Mouse (Mus musculus): ENCODE measurements around the gene Rbm18. TPM values are rescaled to one million over a fixed set of nuclear protein-coding genes. Genes with fewer than 3 reads are reported as not detected.
"Not testable (repeated sequence)": the region's sequence is repeated elsewhere in the genome, so short reads cannot be mapped to it uniquely, and the experiment has no call there.

Gene Rbm18
- polyA plus RNA-seq (2015; fragmentation: Nextera tagmentation; extraction: Ambion mirVana), result 33.7 and 34.0 TPM in 2 replicates

DNA sequence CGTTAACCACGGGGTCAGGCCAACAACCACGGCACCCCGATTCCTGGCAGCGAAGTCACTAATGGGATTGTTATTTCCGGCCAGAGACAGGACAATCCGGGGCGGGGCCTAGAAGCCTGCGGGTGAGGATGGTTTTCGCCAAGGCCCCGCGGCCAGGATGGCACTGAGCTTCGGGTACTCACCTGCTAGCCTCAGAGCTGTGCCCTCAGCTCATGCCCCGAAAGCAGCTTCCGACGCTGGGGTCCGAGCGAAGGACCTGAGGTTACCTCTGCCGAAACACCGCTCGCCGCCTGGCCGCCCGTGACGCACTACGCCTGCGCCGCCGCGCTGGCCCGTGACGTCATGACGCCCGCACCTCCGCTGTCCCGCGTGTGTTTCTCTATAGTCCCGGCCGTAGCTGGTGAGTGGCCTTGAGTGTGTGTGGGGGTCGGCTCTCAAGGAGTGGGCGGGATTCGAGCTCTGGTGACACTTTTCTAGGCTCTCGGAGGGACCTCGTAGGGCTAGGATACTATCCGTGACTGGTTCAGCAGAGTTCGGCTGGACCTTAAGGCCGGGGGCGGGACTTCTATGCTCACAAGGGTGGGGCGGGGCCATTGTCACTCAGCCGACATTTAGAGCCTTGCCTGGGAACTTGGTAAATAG, at the start of gene Rbm18, which contains the start of gene Mrrf:
Gene Rbm18 (minus strand): TSS at position 474 of the 642 bp plus-strand sequence.
Gene Mrrf (plus strand): TSS at position 90 of the 642 bp plus-strand sequence.
- Histone ChIP-seq H3K36me3 (ENCODE audit: control insufficient read depth, insufficient read depth, low read length) (0 out of 2 replicates have a peak, but pooled peaks cover 9% of the 10 kb centered on the region), H3K4me1 (replicated peaks; ENCODE audit: control insufficient read depth, insufficient read depth) (peaks cover 3% of the 10 kb centered on the region; the same call in 1 of the 2 replicates), H3K4me2 (replicated peaks; ENCODE audit: low read depth) (peak within 1 kb of the TSS; percentile 74), H3K4me3 (ENCODE audit: low read depth, low read length) (peak within 1 kb of the TSS; percentile 65), H3K27ac (replicated peaks) (peak within 1 kb of the TSS; percentile 87), H3K27me3 (ENCODE audit: control insufficient read depth, insufficient read depth, low read length) (no peaks in the 10 kb centered on the region), H3K9ac (ENCODE audit: low read length) (peak within 1 kb of the TSS; percentile 73), H3K9me3 (ENCODE audit: control insufficient read depth, low read length) (no peaks in the 10 kb centered on the region)
- DNase-seq (ENCODE audit: low spot score) (peak; percentile 92), ATAC-seq (ENCODE audit: low FRiP score, low TSS enrichment) (peak; percentile 97)
- TF ChIP-seq CTCF (IDR thresholded peaks at IDR 0.05; ENCODE audit: low read depth) (no peak), EP300 (optimal IDR thresholded peaks at IDR 0.05) (no peak)
- under 1% methylated on average over 47 of the region's 50 CpGs for WGBS

DNA sequence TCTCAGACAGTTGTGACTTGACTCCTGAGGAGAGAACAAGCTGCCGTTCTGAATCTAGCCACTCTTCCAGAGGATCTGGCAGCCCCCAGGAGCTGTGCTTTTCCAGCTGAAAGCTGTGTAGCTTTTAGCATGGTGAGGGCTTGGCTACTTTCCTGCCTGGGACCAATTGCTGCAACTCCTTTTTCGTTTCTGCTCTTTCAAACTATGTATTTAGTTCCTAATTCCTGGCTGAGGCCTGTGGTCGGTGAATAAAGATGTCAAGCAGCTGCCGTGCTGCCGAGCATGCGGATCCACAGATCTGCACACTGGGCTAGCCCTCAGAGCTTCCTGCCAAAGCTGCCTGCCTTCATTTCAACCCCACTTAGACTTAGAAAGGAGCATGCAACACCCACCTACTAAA, 48.3 kb upstream of the Rbm18 start:
- DNase-seq (ENCODE audit: low spot score) (no peak), ATAC-seq (ENCODE audit: low FRiP score, low TSS enrichment) (no peak)
- Histone ChIP-seq H3K9me3 (ENCODE audit: control insufficient read depth, low read length) (no peaks in the 10 kb centered on the region), H3K36me3 (ENCODE audit: control insufficient read depth, insufficient read depth, low read length) (no peaks in the 10 kb centered on the region), H3K9ac (ENCODE audit: low read length) (no peak overlapping the region), H3K27me3 (ENCODE audit: control insufficient read depth, insufficient read depth, low read length) (no peaks in the 10 kb centered on the region), H3K27ac (replicated peaks) (peak overlapping the region; percentile 73), H3K4me2 (replicated peaks; ENCODE audit: low read depth) (no peak overlapping the region), H3K4me1 (replicated peaks; ENCODE audit: control insufficient read depth, insufficient read depth) (no peaks in the 10 kb centered on the region), H3K4me3 (ENCODE audit: low read depth, low read length) (no peak overlapping the region)
- no peak for TF ChIP-seq EP300 (optimal IDR thresholded peaks at IDR 0.05)
- no peak for TF ChIP-seq CTCF (IDR thresholded peaks at IDR 0.05; ENCODE audit: low read depth)
- WGBS, result 50% methylated on average over 6 of the region's 6 CpGs

DNA sequence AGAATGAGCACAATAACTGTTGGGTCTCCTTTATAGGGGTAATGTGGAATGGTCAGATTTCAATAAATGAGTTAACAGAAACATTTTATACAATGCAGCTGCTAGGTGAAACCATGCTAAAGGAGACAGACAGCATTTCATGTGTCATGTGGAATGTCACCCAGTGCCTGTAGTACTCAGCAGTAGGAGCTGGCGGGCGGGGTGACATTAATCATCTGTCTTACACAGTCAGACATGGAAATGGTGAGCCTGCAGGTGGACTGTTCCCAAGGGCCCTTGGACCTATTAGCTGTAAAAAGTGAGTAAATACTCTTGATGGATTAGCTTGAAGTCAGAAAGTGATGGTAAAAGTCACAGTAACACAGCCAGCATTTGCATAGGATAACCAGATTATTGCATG, 47.6 kb upstream of the Rbm18 start:
- no peak overlapping the region for H3K4me2 ChIP-seq (replicated peaks; ENCODE audit: low read depth)
- ATAC-seq (ENCODE audit: low FRiP score, low TSS enrichment), result peak; percentile 72; the same call in 1 of the 2 replicates
- no peaks in the 10 kb centered on the region for H3K9me3 ChIP-seq (ENCODE audit: control insufficient read depth, low read length)
- no peak overlapping the region for H3K4me3 ChIP-seq (ENCODE audit: low read depth, low read length)
- no peaks in the 10 kb centered on the region for H3K27me3 ChIP-seq (ENCODE audit: control insufficient read depth, insufficient read depth, low read length)
- H3K27ac ChIP-seq (replicated peaks), result peak overlapping the region; percentile 73; the same call in 1 of the 2 replicates
- TF ChIP-seq CTCF (IDR thresholded peaks at IDR 0.05; ENCODE audit: low read depth) (no peak), EP300 (optimal IDR thresholded peaks at IDR 0.05) (no peak)
- 85% methylated on average over 2 of the region's 2 CpGs for WGBS
- no peaks in the 10 kb centered on the region for H3K36me3 ChIP-seq (ENCODE audit: control insufficient read depth, insufficient read depth, low read length)
- H3K4me1 ChIP-seq (replicated peaks; ENCODE audit: control insufficient read depth, insufficient read depth), result no peaks in the 10 kb centered on the region
- H3K9ac ChIP-seq (ENCODE audit: low read length), result no peak overlapping the region
- no peak for DNase-seq (ENCODE audit: low spot score)

DNA sequence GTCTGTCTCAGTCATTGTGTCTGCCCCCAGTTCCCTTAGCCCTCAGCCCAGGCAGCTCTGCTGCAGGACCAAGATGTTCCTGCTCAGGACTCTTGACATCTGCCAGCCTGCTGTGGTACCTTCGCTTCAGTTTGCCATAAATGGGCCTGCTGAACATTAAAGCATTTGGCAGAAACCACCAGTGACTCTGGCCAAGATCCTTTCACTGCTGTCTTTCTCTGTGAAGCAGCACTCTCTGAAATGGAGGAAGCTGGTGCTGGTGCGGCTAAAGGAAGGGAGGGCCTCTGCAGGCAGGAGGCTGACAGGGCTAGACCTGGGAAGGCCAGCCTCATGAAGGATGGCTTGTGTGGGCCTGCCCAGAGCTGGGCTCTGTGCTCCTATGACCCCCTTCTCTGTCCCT, 46.7 kb upstream of the Rbm18 start:
- ATAC-seq (ENCODE audit: low FRiP score, low TSS enrichment) (no peak; the same call in 1 of the 2 replicates), DNase-seq (ENCODE audit: low spot score) (no peak)
- H3K4me1 ChIP-seq (replicated peaks; ENCODE audit: control insufficient read depth, insufficient read depth), result no peaks in the 10 kb centered on the region
- WGBS, result 44% methylated on average over 2 of the region's 2 CpGs
- no peaks in the 10 kb centered on the region for H3K27me3 ChIP-seq (ENCODE audit: control insufficient read depth, insufficient read depth, low read length)
- no peak overlapping the region for H3K4me3 ChIP-seq (ENCODE audit: low read depth, low read length)
- H3K27ac ChIP-seq (replicated peaks), result 0 out of 2 replicates have a peak overlapping the region, but pooled peaks have one; percentile 41
- no peaks in the 10 kb centered on the region for H3K9me3 ChIP-seq (ENCODE audit: control insufficient read depth, low read length)
- H3K36me3 ChIP-seq (ENCODE audit: control insufficient read depth, insufficient read depth, low read length), result no peaks in the 10 kb centered on the region
- H3K9ac ChIP-seq (ENCODE audit: low read length), result no peak overlapping the region
- TF ChIP-seq CTCF (IDR thresholded peaks at IDR 0.05; ENCODE audit: low read depth) (no peak), EP300 (optimal IDR thresholded peaks at IDR 0.05) (no peak)
- H3K4me2 ChIP-seq (replicated peaks; ENCODE audit: low read depth), result no peak overlapping the region

DNA sequence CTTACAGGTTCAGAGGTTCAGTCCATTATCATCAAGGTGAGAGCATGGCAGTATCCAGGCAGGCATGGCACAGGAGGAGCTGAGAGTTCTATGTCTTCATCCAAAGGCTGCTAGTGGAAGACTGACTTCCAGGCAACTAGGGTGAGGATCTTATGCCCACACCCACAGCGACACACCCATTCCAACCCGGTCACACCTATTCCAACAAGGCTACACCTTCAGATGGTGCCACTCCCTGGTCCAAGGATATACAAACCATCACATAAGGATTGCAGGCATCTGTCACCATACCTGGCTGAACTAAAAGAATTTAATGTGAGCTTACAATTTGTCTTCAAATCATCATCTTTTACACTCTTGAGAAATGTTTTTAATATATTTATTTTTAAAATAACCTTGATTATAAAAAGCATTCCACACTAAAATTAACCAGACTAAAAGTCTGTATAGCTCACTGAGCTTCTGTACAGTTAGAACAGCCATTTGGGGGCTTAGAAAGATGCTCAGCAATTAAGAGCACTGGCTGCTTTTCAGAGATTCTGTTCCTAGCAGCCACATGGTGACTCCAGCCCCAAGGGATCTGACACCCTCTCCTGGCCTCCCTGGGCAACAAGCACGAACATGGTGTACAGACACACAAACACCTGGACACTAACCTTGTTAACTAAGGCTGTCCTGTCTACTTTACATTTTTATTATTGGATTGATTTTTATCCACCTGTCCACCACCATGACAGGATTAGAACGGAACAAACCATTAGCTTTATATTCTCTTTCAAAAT, 45.2 kb upstream of the Rbm18 start:
- WGBS, result 81% methylated on average over 4 of the region's 4 CpGs
- not testable (repeated sequence) for H3K4me2 ChIP-seq (replicated peaks; ENCODE audit: low read depth); DNase-seq (ENCODE audit: low spot score); H3K9me3 ChIP-seq (ENCODE audit: control insufficient read depth, low read length); H3K36me3 ChIP-seq (ENCODE audit: control insufficient read depth, insufficient read depth, low read length); H3K27me3 ChIP-seq (ENCODE audit: control insufficient read depth, insufficient read depth, low read length); H3K4me3 ChIP-seq (ENCODE audit: low read depth, low read length); H3K27ac ChIP-seq (replicated peaks); H3K9ac ChIP-seq (ENCODE audit: low read length); H3K4me1 ChIP-seq (replicated peaks; ENCODE audit: control insufficient read depth, insufficient read depth); ATAC-seq (ENCODE audit: low FRiP score, low TSS enrichment)

DNA sequence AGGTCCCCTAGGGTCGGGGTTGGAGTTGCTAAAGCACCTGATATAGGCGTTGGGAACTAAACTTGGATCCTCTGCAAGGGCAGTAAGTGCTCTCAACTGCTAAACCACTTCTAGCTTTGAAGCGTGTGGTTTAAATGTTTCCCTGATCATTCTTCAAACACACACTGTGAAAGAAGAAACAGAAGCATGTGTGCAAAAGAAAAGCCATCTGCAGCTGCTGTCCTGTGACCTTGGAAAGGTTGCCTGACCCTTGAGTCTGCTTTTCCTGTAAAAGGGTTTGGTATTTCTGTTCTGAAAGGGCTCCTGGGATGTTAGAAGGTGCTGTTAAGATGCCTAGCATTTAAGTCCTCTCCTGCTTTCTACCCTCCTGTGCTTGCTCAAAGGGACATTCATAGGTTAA, 42.9 kb upstream of the Rbm18 start:
- H3K4me2 ChIP-seq (replicated peaks; ENCODE audit: low read depth), result no peak overlapping the region
- no peaks in the 10 kb centered on the region for H3K27me3 ChIP-seq (ENCODE audit: control insufficient read depth, insufficient read depth, low read length)
- no peak overlapping the region for H3K9ac ChIP-seq (ENCODE audit: low read length)
- H3K27ac ChIP-seq (replicated peaks), result no peak overlapping the region
- TF ChIP-seq EP300 (optimal IDR thresholded peaks at IDR 0.05) (no peak), CTCF (IDR thresholded peaks at IDR 0.05; ENCODE audit: low read depth) (no peak)
- no peak for ATAC-seq (ENCODE audit: low FRiP score, low TSS enrichment)
- DNase-seq (ENCODE audit: low spot score), result no peak
- no peaks in the 10 kb centered on the region for H3K9me3 ChIP-seq (ENCODE audit: control insufficient read depth, low read length)
- 72% methylated on average over 3 of the region's 3 CpGs for WGBS
- no peak overlapping the region for H3K4me3 ChIP-seq (ENCODE audit: low read depth, low read length)
- no peaks in the 10 kb centered on the region for H3K4me1 ChIP-seq (replicated peaks; ENCODE audit: control insufficient read depth, insufficient read depth)
- H3K36me3 ChIP-seq (ENCODE audit: control insufficient read depth, insufficient read depth, low read length), result no peaks in the 10 kb centered on the region
